Mouse (Mus musculus): ENCODE data around the gene Il21r.

DNA sequence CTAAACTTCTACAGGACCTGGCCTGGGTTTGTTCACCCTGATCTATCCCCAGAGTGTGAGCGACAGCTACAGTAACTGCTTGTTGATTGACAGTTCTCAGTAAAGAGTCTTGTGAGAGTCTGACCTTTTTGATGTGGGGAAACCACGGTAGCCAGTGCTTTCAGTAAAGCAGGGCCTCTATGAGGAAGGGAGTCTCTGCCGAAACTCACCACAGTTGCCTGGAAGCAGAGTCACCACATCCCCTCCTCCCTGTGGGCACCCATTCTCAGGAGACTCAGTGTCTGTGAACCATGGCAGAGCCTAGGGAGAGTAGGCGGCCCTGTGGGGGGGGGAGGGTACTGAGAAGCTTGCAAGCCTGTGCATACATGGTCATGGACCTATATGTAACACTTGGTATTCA is 14.5 kb upstream of the Il21r start:
- TF ChIP-seq POLR2A (IDR thresholded peaks at IDR 0.05; ENCODE audit: low read depth, low read length) (no peak), CTCF (IDR thresholded peaks at IDR 0.05; ENCODE audit: borderline replicate concordance, insufficient read depth, low read length) (no peak)

Measured in embryonic fibroblast, embryonic 13.5 days (primary cell).